Mouse (Mus musculus) WW6 (cell line): ENCODE data around the gene Qdpr.
"Not testable (repeated sequence)": the region's sequence is repeated elsewhere in the genome, so short reads cannot be mapped to it uniquely, and the experiment has no call there.

Source experiments
- DNase-seq: peaks from one replicate; pipeline ENCODE4 v3.0.0-alpha.2; 2013; ENCODE audit warnings: low read depth, low spot score

The Qdpr gene

DNA sequence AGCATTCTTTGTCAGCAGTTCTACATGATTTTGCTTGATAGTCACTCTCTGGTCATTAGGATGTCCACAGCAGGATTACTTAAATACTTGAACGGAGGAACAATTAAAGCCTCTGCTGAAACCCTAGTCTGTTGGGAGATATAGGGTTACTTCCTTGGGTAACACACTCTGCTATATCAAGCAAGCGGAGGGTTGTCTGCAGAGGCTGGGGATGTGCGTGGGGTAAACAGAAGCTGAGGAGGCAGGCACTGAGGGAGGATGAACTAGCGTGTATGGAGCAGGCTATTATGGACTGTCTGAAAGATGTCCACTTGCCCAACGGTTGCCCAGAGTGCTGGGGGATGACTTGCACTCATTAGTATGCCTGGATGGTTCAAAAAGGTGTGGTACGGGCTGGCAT, 3.4 kb upstream of the Qdpr start, which contains the start of gene Clrn2:
Clrn2 (plus strand) TSS at position 301 of the 400 bp plus-strand sequence.
- DNase-seq = no peak

DNA sequence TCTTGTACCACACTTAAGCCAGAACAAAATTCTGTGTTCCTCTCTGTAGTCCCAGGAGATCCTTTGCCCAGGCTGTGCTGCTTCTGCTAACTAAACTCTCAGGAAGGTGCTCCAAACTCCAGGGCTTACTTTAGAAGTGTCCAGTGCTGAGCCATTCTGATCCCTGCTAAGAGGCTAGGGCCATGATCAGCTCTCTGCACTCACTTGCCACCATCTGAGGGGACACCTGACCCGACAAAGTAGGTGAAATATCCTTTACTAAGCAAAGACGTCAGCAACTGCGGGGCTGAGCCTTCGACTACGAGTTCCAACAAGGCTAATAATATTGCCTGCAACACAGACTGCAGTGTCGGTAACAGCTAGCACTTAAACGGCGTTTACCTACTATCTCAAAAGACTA, 830 bp downstream of the Qdpr start:
- no peak for DNase-seq

GRCm38 (mm10) chr5:45448676-45449075, 1.4 kb downstream of the Qdpr start:
- no peak for DNase-seq

GRCm38 (mm10) chr5:45444130-45444832, 5.8 kb downstream of the Qdpr start:
- DNase-seq = no peak

- no peak for DNase-seq
Observed at GRCm38 (mm10) chr5:45441745-45442144, 8.3 kb downstream of the Qdpr start.

- no peak for DNase-seq
Observed at GRCm38 (mm10) chr5:45441124-45441523, 8.9 kb downstream of the Qdpr start.

GRCm38 (mm10) chr5:45438301-45438700, 11.7 kb downstream of the Qdpr start:
- no peak for DNase-seq

DNA sequence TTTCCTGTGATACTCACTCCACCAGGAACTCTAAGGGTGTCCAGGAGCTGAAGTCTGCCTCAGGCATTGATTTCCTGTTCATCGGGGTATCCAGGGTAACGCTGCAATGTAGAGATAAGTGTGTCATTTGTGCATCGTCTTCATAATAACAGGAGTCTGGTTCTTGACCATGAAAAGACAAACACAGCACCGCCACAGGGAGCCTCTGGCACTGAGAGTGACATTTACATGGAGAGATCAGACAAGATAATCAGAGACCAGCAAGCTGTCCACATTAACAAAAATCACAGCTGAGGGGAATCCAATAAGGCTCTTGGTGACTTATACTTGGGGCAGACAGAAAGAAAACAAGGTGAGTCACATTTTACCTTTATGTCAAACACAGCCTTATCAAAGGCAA, 12.2 kb downstream of the Qdpr start:
- no peak for DNase-seq

- no peak for DNase-seq
Observed at GRCm38 (mm10) chr5:45435967-45436950, 13.8 kb downstream of the Qdpr start.

DNA sequence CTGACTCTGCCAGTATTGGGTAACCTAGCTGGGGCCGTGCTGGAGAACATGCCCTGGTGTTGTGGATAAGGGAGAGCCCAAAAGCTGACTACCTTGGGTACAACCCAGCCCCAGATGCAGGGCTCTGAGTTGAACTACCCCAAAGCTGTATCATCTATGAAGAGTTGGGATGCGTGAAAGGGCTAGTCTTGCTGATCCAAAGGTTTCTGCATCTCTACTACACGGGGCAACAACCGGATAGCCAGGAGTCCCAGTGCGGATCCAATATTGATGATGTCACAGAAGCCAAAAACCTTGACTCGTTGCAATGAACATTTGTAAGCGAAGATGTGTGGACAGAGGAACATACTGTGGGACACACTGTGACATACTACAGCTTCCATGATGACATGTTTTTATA, 22.1 kb downstream of the Qdpr start:
- DNase-seq = no peak

DNA sequence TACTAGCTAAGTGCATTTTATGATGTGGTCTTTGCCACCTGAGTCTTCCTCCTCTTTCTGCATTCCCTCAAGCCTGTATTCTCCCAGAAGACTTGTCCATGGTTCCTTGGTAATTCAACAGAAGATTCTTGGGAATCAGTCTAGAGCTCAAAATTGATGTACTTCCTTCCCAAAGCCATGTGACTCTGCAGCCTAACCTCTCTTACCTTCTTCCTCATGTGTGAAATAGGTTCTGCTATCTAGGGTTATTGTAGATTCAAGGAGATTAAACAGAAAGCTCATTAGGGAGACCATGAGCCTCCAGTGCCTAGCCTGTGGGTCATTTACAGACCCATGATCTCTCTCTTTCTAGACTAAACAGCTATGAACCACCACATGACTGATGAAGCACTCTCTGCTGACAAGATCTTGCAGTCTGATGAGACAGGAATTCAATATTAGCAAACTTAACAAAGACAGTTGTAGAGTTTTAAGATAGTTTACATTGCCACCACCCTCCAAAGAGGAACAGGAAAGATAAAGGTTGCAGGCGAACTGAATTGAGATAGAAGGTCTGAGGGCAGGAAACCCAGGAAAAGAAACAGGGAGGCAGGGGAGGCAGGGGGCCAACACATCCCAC, 23.5 kb downstream of the Qdpr start:
- DNase-seq = no peak

DNA sequence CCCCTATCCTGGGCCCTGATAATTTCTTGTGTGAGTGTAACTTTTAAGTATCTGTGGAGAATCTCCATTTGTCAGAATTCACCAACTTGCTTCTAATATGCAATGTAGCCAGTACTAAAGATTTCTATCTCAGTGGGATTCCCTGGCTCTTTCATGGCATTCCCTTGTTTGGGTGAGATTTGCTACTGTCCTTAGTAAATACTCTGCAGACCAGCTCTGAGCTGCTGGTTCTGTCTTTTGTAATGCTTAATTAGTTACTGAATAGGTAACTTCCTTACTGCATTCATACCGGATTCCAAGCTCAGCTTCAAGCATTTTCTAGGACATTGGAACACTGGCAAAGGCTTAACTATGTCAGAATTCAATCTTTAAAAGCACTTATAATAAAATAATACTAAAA, 24.3 kb downstream of the Qdpr start:
- not testable (repeated sequence) for DNase-seq

DNA sequence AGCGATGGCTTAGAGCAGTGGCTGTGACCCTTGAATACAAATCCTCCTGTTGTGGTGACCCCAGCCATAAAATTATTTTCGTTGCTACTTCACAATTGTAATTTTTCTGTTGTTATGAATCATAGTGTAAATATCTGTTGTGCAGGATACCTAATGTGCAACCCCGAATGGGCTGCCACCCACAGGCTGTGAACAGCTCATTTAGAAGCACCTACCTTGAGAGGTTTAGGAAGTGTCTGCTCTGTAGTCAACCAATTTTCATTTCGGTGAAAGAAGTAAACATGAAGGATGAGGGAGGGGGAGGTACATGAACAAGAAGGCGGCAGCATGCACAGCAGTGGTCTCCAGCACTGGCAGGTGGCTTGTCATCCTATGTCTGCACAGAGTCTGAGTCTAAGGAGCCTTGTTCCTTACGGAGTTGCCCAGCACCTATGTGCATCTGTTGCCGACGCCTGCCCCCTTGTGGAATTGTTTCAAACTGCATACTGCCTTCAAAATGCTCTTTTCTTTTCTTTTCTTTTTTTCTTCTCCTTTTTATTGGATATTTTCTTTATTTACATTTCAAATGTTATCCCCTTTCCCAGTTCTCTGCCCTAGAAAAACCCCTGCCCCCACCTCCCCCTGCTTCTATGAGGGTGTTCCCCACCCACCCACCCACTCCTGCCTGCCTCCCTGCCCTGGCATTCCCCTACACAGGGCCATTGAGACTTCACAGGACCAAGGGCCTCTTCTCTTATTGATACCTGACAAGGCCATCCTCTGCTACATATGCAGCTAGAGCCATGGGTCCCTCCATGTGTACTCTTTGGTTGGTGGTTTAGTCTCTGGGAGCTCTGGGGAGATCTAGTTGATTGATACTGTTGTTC, 25.8 kb downstream of the Qdpr start:
- DNase-seq = no peak

- no peak for DNase-seq
Observed at GRCm38 (mm10) chr5:45421881-45422844, 27.9 kb downstream of the Qdpr start.

- DNase-seq = no peak
Observed at GRCm38 (mm10) chr5:45419841-45420638, 30.0 kb downstream of the Qdpr start.

DNA sequence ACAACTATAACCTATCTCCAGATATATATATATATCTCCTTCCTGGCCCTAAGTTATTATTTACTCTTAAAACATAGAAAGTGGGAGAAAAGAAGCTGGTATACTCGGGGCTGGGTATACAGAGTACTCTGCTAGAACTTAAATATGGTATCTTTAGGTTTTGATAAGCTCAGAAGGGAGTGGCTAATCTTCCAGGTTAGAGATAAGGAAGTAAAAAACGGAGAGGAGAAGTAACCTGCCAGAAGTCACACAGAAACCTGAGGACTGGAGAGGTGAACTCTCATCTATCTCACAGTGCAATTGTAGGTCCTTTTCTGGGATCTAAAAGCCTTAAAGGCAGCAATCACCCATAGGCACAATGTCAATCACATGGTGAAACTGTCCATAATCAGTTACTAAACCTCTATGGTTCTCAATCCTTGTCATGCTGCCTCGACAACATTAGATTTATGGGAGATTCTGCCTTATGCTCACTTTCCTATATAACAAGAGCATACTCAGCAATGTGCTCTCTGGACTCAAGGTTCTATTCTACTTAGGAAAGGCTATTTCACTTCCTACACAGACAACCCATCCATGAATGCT, 32.1 kb downstream of the Qdpr start:
- DNase-seq = no peak

DNA sequence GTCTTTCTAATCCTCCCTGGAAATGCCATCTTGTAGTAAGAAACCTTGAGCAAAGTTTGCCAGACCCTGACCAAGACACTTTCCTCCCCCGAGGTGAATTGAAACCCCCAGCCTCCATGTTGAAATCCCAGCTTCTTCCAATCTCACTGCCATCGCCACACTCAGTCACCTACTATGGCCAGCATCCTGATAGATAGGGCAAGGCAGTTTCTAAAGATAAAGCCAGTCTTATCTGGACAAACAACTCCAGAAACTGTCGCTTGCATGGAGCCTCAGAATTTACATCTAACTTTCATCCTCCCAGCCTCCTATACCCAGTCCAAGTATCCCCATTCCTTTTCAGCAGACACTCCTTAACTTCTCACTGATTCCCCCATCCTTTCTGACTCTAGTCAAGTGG, 33.6 kb downstream of the Qdpr start:
- no peak for DNase-seq

- DNase-seq = no peak
Observed at GRCm38 (mm10) chr5:45406129-45406528, 43.9 kb downstream of the Qdpr start.

GRCm38 (mm10) chr5:45402632-45403031, 47.4 kb downstream of the Qdpr start:
- no peak for DNase-seq
